Mouse (Mus musculus): ENCODE data around the gene Myo3b. TPM values are rescaled to one million over a fixed set of nuclear protein-coding genes. Genes with fewer than 3 reads are reported as not detected.
A peak's percentile ranks its signal among the peaks of the same experiment; 100 is the strongest.

Gene Myo3b
- polyA plus RNA-seq, 1 experiment = 0.46 TPM

DNA sequence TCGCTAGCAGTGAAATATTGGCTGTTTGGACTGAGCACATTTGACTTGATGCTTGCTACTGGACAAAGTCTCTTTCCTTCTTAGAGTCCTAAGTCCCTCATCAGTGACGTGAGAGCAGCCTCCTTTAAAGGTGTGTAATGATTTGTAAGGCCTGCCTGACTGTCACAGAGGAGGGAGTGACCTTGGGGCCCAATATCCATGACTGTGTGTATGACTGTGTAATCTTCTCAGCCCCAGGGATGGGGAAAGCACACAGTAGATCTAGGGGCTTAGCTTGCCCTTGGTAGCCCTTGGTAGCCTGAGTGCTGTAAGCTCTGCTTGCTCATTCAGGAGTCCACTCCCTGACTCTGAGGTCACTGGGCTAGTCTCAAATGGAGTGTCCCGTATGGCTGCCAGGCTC is 276.8 kb downstream of the Myo3b start:
- no peak for TF ChIP-seq POLR2A (IDR thresholded peaks at IDR 0.05; ENCODE audit: borderline replicate concordance, extremely low read depth, insufficient read depth, insufficient read length, poor library complexity, severe bottlenecking)
- no peak for TF ChIP-seq CTCF (IDR thresholded peaks at IDR 0.05; ENCODE audit: borderline replicate concordance, extremely low read depth, insufficient read depth, insufficient read length)

DNA sequence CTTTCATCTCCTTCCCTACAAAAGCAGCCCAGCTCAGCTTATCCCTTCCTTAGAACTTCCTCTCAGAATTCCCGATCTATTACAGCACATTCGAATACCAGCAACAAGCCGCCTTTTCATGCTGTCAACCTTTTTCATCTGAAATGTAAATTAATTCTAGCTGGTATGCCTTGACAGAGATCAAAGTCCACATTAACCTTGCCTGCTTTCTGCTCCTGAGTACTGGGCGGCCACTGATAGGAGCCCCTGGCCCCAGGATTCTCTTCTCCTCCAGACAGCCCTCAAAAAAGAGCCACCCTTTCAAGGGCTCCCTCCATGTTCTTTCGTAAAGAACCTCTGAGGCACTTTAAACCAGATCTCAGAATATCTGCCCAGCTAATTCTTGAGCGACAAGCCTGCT is 278.9 kb downstream of the Myo3b start:
- no peak for TF ChIP-seq CTCF (IDR thresholded peaks at IDR 0.05; ENCODE audit: borderline replicate concordance, extremely low read depth, insufficient read depth, insufficient read length)
- no peak for TF ChIP-seq POLR2A (IDR thresholded peaks at IDR 0.05; ENCODE audit: borderline replicate concordance, extremely low read depth, insufficient read depth, insufficient read length, poor library complexity, severe bottlenecking)
- DNase-seq (ENCODE audit: low read depth) = peak; percentile 60

More for the DNA sequence above, 276.8 kb downstream of the Myo3b start:
- no peak for DNase-seq (ENCODE audit: low read depth)

DNA sequence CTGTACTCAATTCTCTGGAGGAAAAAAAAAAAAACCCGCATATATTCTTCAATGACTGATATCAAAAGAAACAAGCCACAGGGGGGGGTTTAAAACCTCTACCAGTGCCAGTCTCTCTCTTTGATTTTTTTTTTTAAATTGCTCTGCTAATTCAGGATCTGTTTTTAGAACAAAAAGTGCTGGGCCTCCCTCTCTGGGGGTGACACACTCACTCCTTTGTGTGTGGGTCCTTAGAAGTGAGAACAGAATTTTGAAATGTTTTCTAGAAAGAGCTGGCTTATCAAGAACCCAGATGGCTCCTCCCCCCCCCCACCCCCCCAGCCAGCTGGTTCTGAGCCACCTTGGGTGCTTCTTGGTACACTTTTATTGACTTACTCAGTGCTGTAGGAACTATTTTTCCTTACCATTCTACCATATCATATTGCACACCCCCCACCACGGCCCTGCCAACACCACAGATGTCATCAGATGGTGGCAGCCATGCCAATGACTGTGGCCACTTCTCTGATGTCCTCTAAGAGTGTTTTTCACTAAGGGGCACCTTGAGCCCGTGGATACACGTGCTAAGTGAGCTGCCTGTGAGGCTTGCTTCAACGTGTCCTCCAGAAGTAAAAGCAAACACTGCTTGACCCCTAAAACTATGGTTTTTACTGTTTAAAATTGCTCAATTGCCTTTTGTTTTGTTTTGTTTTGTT is 280.1 kb downstream of the Myo3b start:
- peak; percentile 50 for DNase-seq (ENCODE audit: low read depth)
- TF ChIP-seq POLR2A (IDR thresholded peaks at IDR 0.05; ENCODE audit: borderline replicate concordance, extremely low read depth, insufficient read depth, insufficient read length, poor library complexity, severe bottlenecking) = no peak
- TF ChIP-seq CTCF (IDR thresholded peaks at IDR 0.05; ENCODE audit: borderline replicate concordance, extremely low read depth, insufficient read depth, insufficient read length) = no peak

DNA sequence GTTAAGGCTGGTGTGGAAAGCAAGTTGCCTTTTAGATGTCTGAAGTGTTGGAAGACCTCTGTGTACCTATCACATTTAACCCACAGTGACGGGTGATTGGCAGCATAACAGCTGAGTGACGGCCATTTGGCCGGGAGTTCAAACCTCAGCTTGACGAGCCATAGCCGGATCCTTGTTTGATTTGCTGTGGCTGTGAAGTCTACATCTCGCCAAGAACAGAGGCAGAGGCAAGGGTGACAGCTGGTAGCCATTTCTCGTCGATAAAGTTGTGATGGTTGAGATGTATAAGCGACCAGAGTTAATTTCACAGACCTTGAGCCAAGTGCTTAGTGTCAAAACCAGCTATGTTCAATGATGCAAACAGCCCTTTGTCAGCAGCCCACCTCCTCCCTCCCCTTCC is 283.8 kb downstream of the Myo3b start:
- no peak for TF ChIP-seq CTCF (IDR thresholded peaks at IDR 0.05; ENCODE audit: borderline replicate concordance, extremely low read depth, insufficient read depth, insufficient read length)
- no peak for TF ChIP-seq POLR2A (IDR thresholded peaks at IDR 0.05; ENCODE audit: borderline replicate concordance, extremely low read depth, insufficient read depth, insufficient read length, poor library complexity, severe bottlenecking)
- peak; percentile 32 for DNase-seq (ENCODE audit: low read depth)

DNA sequence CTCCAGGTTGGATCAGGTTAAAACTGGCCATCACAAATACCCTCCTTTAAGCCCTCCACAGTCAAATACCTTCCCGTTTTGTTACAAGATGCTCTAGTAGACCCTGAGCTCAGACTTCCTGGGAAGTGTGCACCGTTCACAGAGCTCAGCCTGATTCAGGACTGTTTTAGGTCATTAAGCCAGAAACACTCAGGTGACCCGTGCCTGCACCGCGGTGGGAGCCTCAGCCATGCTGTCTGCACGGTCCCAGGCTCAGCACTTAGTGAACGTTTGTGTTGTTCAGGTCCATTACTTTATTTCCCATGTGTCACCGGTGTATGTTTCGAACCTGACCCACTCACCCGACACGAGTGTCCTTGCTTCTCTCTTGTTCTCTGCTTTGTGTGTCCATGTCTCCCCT is 288.7 kb downstream of the Myo3b start:
- no peak for TF ChIP-seq POLR2A (IDR thresholded peaks at IDR 0.05; ENCODE audit: borderline replicate concordance, extremely low read depth, insufficient read depth, insufficient read length, poor library complexity, severe bottlenecking)
- no peak for TF ChIP-seq CTCF (IDR thresholded peaks at IDR 0.05; ENCODE audit: borderline replicate concordance, extremely low read depth, insufficient read depth, insufficient read length)

DNA sequence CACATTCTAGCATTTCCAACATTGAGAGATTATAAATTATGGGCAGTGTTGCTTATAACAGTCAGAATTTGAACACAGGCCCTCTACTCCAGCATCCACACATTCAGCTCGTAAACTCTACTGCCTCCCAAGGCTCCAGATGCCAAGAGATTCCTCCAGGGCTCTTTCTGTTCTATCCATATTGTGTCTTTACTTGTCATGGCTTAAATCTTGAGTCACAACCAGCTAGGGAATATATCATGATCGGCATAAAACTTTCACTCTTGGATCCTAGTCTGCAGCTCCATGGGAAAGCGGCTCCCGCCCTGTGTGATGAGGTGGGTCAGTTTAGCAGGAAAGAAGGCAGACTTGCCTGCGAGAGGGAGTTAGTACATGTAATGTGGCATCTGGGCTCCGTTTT is 294.0 kb downstream of the Myo3b start:
- no peak for TF ChIP-seq POLR2A (IDR thresholded peaks at IDR 0.05; ENCODE audit: borderline replicate concordance, extremely low read depth, insufficient read depth, insufficient read length, poor library complexity, severe bottlenecking)
- TF ChIP-seq CTCF (IDR thresholded peaks at IDR 0.05; ENCODE audit: borderline replicate concordance, extremely low read depth, insufficient read depth, insufficient read length) = no peak

More for the DNA sequence above, 288.7 kb downstream of the Myo3b start:
- no peak for DNase-seq (ENCODE audit: low read depth)

DNA sequence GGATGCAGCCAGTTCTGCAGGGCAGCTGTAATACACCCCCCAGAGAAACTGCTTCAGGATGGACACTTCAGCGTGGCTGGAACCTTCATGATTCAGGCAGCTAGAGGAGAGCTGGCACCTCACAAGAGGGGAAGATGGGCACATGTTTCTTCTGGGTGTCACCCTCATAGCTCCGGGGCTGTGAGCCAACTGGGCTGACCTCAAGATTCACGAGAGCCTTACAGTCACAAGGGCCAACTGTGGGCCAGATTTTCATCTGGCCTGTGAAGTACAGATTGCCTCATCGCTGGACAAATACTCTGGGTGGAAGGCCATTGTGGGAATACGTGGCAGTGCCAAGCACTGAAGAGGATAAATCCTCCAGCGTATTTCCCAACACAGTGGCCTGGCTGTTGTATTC is 294.6 kb downstream of the Myo3b start:
- no peak for DNase-seq (ENCODE audit: low read depth)
- TF ChIP-seq CTCF (IDR thresholded peaks at IDR 0.05; ENCODE audit: borderline replicate concordance, extremely low read depth, insufficient read depth, insufficient read length) = no peak
- TF ChIP-seq POLR2A (IDR thresholded peaks at IDR 0.05; ENCODE audit: borderline replicate concordance, extremely low read depth, insufficient read depth, insufficient read length, poor library complexity, severe bottlenecking) = no peak

More for the DNA sequence above, 294.0 kb downstream of the Myo3b start:
- DNase-seq (ENCODE audit: low read depth) = no peak

DNA sequence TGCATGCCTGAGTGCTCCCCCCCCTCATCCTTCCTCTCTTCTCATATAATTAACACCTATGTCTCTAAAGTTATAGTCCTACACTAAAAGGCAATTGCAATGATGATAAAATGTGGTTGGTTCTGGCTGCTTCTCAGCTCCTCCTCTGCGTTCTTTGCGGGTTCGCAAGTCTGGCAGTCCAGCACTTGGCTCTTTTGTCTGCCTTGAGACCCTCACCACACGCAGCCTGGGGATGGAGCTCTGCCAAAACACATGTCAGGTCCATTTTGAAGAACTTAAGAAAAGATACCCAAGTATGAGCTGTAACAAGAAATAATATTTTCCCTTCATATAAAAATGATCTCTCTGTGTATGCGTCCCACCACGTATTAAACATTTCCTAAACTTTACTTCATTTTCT is 297.6 kb downstream of the Myo3b start:
- DNase-seq (ENCODE audit: low read depth) = peak; percentile 57
- no peak for TF ChIP-seq POLR2A (IDR thresholded peaks at IDR 0.05; ENCODE audit: borderline replicate concordance, extremely low read depth, insufficient read depth, insufficient read length, poor library complexity, severe bottlenecking)
- TF ChIP-seq CTCF (IDR thresholded peaks at IDR 0.05; ENCODE audit: borderline replicate concordance, extremely low read depth, insufficient read depth, insufficient read length) = no peak

DNA sequence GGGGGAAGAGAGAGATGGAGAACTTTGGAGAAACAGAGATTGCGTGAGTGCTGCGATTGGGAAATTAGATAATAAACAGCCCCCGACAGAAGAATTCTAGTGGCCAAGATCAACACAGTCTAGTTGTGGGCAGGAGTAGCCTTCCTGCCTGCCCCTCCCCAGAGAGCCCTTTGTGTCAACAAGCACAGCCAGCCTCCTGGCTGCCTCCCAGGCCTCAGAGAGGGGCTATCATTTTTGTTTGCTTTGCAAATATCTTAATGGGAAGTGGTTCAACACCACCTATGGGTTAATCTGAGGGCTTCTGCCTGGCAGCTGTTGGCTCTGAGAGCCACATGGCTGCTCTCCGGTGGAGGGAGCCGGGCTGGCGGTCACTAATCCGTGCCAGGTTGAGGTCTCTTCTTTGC is 298.3 kb downstream of the Myo3b start:
- DNase-seq (ENCODE audit: low read depth) = peak; percentile 70
- TF ChIP-seq CTCF (IDR thresholded peaks at IDR 0.05; ENCODE audit: borderline replicate concordance, extremely low read depth, insufficient read depth, insufficient read length) = no peak

DNA sequence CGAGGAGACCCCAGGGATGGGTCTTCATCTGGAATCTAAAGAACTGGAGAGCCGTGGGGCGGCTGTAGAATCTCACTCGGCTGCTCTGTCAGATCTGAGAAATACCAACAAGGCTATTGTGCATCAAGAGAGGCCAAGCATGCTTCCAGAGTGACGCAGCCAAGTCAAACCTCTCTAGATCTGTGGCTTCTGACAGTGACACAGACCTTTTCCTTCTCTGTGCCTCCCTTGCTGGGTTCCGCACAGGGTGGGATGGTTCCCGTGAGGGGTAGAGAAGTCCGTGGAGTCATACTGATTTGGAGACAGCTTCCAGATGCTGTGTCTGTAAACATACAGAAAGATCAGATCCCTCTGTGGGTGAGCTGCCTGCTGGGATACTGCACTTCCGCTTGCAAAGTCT is 298.9 kb downstream of the Myo3b start:
- no peak for TF ChIP-seq POLR2A (IDR thresholded peaks at IDR 0.05; ENCODE audit: borderline replicate concordance, extremely low read depth, insufficient read depth, insufficient read length, poor library complexity, severe bottlenecking)
- TF ChIP-seq CTCF (IDR thresholded peaks at IDR 0.05; ENCODE audit: borderline replicate concordance, extremely low read depth, insufficient read depth, insufficient read length) = no peak
- DNase-seq (ENCODE audit: low read depth) = peak; percentile 14

DNA sequence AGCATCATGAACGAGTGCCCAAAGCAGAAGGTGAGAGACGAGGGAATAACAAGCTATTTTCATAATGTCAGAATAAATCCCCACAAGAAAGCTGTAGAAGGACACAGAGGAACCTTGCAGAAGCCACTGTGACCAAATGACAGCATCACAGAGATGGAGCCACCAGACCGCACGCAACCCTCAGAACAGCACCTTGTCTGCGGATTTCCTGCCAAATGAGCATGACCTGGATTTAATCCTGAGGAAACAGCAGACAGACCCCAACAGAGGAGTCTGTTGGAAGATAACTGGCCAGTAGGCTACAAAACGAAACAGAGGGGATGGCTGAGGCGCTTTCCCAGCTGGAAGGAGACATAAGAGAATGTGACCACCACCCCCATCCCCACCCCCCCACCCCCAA is 300.1 kb downstream of the Myo3b start:
- DNase-seq (ENCODE audit: low read depth) = no peak
- TF ChIP-seq POLR2A (IDR thresholded peaks at IDR 0.05; ENCODE audit: borderline replicate concordance, extremely low read depth, insufficient read depth, insufficient read length, poor library complexity, severe bottlenecking) (no peak), CTCF (IDR thresholded peaks at IDR 0.05; ENCODE audit: borderline replicate concordance, extremely low read depth, insufficient read depth, insufficient read length) (no peak)

DNA sequence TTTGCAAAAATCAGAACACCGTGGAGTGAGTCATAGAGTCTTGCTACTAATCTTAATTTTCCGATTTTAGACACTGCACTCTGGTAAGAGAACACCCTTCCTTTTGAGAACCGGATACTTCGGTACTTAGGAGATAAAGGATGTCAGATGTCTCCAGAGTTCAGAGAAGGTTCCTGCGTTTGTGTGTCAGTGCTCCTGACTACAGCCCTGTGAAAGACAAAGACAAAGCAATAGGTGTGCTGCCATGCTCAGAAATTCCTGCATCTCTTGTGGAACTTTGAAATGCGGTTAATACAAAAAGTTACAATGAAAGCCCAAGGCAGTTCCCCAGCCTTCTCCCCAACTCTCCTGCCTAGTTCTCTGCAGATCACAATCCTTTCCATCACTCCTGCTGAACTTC is 300.6 kb downstream of the Myo3b start:
- TF ChIP-seq CTCF (IDR thresholded peaks at IDR 0.05; ENCODE audit: borderline replicate concordance, extremely low read depth, insufficient read depth, insufficient read length) (no peak), POLR2A (IDR thresholded peaks at IDR 0.05; ENCODE audit: borderline replicate concordance, extremely low read depth, insufficient read depth, insufficient read length, poor library complexity, severe bottlenecking) (no peak)

More for the DNA sequence above, 300.6 kb downstream of the Myo3b start:
- DNase-seq (ENCODE audit: low read depth) = no peak
